Mouse (Mus musculus) induced T-regulatory cell, adult 2 months (primary cell): ENCODE results near the gene Nexn.
"Not testable (repeated sequence)": the region's sequence is repeated elsewhere in the genome, so short reads cannot be mapped to it uniquely, and the experiment has no call there.

Experiments used
- DNase-seq: peaks from one replicate; pipeline ENCODE4 v3.0.0-alpha.2; 2012; ENCODE audit warnings: low read depth

The Nexn gene

GRCm38 (mm10) chr3:152266036-152266421 is at the start of gene Nexn:
TSS of gene Nexn (minus strand) at chr3:152266350.
- DNase-seq, result no peak

DNA sequence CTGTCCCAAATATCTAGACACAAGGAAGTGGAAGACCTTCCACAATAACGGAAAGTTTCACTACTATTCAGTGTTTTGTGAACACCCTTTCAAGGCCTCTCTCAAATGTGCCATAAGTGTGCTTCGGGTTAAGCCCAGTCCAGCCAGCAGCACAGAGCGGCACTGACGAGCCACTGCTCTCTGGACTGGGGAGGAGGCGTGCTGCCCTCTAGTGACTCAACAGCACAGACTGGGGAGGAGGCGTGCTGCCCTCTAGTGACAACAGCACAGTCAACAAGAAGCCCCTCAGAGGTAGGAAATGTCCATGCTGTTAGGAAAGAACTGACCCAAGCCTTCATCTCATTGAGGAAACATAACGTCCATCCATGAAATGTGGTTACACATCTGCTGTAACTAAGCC is 49.5 kb upstream of the Nexn start:
- peak; percentile 82 for DNase-seq

DNA sequence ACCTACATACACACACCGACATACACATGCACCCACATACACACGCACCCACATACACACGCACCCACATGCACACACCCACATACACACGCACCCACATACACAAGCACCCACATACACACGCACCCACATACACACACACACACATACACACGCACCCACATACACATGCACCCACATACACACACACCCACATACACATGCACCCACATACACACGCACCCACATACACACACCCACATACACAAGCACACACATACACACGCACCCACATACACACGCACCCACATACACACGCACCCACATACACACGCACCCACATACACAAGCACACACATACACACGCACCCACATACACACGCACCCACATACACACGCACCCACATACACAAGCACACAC is 48.5 kb upstream of the Nexn start:
- DNase-seq, result not testable (repeated sequence)

DNA sequence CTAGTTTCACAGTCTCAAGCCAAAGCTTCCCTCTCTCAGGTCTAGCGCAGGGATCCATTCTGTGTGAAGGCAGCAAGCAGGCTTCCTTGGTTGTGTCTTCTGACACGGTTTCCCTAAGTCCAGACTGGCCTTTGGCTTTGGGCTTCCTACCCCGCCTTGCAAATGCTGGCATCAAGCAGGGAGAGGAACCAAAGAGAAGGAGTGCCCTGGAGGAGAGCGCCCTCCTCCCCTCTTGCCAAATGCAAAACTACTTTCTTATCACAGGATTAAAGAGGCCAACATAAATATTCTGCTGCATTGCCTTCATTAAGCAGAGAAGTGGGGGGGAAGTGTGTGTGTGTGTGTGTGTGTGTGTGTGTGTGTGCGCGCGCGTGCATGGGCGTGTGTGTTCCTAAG is 43.1 kb upstream of the Nexn start:
- no peak for DNase-seq

DNA sequence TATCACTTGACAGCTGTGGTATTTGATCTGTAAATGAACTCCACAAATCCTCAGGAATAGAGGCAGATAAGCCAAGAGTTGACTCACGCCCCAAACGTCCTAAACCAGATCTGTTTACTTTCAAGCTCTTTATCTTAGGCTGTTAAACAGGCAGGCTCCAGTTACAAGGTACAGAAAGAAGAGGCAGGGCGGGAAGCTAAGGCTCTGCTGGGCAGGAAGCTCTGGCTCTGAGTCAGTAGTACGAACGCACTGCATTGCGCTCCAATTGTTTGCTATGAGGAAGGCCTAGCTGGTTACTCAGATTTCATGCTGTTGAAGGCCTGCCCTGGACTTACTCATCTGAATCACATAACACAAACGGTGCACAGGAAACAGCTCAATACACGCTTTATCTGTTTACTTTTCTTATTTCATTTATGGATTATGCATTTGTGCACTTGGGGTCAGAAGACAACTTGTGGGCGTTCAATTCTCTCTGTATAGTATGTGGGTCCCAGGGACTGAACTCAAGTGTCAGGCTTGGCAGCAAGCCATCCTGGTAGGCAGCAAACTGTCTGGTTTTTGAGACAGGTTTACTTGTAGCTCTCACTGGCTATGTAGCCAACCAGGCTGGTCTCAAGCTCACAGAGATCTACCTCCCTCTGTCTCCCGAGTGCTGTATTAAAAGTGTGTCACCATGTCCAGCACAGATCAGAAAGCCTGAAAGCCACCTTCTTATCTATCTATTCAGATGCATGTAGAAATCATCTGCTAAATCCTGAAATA is 42.5 kb upstream of the Nexn start:
- DNase-seq, result no peak

GRCm38 (mm10) chr3:152305971-152306370 is 39.8 kb upstream of the Nexn start:
- DNase-seq, result no peak

GRCm38 (mm10) chr3:152305080-152305479 is 38.9 kb upstream of the Nexn start:
- no peak for DNase-seq

DNA sequence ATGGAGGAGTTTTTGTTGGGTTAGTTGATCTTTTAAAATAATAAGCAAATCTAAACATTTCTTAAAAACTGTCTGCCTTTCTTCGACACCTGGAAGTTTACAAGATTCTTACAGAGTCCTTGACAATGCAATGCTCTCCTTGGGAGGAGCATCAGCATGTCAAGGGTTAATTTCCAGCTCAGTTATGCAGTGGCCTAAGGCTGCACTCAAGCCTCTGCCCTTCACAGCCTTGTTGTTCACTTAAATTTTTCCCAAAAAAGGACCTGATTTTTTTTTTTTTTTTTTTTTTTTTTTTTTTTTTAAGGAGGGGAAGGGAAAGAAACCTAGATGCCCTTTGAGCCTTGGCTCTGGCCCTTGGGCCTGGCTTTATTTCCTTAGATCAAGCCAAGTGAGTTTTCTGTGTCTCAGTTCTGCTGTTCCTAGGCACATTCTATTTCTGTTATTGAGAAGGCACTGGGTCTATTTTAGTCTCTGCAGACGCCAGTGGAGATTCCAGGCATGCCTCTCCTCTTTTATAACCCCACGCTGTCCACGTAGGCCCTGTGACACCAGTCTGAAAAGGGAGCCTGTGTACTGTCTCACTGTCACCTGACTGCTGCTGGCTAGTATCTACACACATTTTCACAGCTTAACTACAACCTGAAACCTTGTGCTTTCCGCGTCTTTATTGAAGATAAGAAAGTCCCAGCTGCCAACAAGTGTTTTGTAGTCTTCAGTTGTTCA is 38.1 kb upstream of the Nexn start:
- no peak for DNase-seq

DNA sequence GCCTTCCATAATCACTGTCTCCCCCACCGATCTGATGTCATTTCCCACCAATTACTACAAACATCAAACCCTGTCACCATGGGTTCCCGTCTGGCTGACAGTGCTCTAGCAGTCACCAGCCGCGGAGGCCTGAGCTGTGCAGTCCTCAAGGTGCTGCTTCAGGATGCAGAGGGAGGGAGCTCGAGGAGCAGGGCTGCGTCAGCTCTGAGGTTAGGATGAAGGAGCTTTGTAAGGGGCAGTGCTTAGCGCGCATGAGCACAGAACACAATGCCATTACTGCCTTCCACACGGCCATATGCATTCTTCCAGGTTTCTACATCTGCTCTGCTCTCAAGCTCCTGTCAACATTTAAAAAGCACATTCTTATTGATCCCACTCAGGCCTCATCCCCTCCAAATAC is 36.8 kb upstream of the Nexn start:
- no peak for DNase-seq

DNA sequence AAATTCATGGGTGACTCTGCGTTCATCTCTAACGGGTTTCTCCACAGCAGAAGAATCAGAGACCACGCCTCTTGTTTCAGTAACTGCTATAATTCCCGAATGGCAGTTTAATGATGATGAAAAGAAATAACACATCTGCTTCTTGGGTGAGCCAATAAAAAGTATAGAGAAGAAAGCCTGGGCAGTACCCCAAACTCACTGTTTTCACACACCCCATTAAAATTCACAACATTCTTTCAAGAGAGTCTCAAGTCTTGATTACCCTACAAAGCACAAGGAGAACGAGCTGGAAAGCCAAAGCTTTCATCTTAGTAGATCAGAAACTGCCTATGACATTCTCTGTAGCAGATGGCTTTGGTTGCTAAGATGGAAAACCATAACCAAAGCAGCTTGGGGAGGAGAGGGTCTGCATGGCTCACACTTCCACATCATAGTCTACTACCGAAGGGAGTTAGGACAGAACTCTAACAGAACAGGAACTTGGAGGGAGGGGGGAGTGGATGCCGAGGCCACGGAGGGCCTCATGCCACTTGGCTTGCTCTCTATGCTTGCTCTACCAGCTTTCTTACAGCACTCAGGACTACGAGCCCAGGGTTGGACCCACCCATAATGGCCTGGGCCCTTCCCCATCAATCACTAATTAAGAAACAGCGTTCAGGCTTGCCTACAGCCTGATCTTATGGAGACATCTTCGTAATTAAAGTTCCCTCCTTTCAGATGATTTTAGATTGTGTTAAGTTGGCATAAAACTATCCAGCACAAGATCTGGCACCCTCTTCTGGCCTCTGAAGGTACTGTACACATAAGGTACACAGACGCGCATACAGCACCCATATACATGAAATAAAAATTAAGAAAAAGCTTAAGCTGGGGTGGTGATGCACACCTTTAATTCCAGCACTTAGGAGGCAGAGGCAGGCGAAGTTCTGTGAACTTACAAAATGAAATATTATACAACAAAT is 34.5 kb upstream of the Nexn start:
- peak; percentile 12 for DNase-seq

GRCm38 (mm10) chr3:152295896-152296295 is 29.7 kb upstream of the Nexn start:
- no peak for DNase-seq

DNA sequence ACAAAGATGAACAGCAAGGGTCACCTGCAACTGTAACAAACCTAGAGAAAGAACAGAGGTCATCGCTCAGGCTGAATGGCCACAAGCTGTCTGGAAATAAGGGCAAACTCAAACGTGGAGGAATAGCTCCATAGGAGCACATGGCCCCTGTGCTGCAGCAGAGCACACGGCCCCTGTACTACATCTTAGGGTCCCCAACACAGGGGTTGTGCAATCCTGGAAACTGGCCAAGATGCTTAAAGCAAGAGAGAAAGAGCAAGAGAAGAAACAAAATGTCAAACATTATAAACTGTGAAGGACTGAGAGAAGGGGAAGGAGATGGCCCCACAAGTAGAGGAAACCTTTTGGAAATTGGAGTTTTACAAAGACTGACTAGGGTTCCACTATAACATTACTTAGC is 28.2 kb upstream of the Nexn start:
- DNase-seq, result no peak

DNA sequence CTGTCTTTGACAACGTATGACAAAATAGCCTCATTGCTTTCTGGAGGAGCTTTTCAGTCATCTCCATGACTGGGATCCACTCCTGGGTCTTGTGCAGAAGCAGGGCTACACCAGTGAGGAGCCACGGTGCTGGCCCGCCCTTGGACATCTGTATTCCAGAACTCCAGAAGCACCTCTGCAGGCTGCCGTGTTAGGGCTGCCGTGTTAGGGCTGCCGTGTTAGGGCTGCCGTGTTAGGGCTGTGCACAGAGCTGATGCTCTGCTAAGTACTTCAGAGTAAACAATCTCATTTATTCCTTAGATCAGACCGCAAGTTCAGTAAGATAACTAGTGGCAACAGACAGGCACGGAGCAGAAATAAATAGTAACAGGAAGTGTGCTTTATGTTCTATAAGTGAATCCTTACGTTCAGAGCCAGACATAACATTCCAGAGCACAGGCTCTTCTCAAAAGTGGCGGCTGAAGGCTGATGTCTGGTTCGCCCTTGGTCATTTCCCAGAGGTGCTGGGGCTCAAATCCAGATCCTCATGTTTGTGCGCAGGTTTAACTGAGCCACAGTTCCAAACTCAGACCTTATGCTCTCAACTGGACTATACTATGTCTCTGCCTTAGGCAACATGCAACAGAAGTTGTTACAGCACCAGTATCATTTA is 27.5 kb upstream of the Nexn start:
- no peak for DNase-seq

- DNase-seq, result no peak
Observed at GRCm38 (mm10) chr3:152291895-152292294, 25.7 kb upstream of the Nexn start.

GRCm38 (mm10) chr3:152290175-152290798 is 24.1 kb upstream of the Nexn start:
- DNase-seq, result no peak

DNA sequence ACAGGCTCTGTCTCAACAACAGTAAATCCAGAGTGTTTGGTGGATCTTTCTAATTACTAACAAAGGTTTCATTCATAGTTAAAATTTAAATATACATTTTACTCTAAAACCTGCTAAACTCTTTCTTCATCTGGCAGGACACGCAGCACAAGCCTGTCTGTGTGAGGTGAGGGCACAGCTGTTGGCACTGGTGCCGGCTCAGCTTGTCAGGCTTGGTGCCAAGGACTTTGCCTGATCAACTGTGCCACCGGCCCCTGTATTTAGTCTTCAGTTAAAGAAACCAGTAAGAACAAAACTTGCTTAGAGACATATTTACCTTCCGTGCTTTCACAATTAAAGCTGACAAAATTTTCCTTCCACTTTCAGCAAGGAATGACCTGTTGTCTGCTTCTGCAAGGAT is 22.6 kb upstream of the Nexn start:
- no peak for DNase-seq

GRCm38 (mm10) chr3:152288276-152288675 is 22.1 kb upstream of the Nexn start:
- DNase-seq, result no peak

DNA sequence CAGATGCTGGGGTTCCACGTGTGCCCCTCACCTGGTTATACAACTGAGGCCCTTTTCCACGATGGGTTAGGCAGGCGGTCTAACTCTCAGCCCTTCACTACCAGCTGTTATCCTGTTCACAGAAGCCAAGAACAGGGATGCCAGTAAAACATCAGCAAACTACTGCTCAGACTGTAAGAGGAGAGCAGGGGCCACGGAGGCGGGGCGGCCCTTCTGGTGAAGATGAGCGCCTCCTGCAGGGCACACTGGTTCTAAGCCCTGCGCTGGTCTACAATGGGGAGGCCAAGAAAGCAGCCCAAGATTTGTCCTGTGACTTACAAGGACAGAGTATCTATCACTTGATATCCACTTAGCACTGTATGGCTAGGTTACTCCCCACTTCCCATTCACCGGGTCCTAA is 21.7 kb upstream of the Nexn start:
- DNase-seq, result no peak

- no peak for DNase-seq
Observed at GRCm38 (mm10) chr3:152284759-152285158, 18.6 kb upstream of the Nexn start.

- DNase-seq, result no peak
Observed at GRCm38 (mm10) chr3:152284306-152284705, 18.2 kb upstream of the Nexn start.

DNA sequence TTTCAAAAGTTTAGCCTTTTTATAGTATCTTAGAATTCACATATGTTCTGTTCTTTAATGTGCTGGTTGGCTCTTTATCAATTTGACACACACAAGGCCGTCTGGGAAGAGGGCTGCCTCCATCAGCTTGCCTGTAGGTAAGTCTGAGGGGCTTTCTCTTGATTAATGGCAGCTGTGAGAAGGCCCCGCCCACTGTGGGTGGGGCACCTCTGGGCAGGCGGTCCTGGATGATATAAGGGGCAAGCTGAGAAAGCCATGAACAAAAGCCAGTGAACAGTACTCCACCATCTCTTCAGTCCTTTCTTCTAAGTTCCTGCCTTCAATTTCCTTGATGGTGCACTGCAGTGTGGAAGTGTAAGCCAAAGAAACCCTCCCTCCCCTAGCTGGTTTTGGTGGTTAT is 16.0 kb upstream of the Nexn start:
- DNase-seq, result no peak

DNA sequence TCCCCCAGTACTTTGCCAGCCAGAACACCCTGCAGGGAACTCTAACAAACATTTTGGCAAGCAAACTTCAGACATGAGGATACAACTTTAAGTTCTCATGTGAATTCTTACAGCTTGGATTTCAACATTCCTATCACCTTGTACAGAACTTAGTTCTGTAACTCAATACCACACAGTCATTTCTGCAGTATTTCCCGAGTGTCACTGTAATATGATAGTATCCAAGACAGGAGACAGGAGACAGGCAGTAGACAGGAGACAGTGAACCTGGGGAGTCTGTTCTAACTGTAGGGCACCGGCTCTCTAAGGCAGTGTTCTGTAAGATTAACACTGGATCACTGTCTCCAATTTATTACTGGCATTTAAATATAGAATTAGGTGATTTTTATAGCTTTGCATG is 12.3 kb upstream of the Nexn start:
- no peak for DNase-seq
